Mouse (Mus musculus) neural tube, embryonic 12.5 days (tissue): ENCODE results near the gene Tomm40. TPM values are rescaled to one million over a fixed set of nuclear protein-coding genes. Genes with fewer than 3 reads are reported as not detected.

ENCODE experiments used
- ATAC-seq: fragments of 200-750 bp; cut with Nextera tagmentation; 2 replicates; pipeline ENCODE4 v1.8.0; 2017; ENCODE audit warnings: low read depth, mild to moderate bottlenecking, moderate TSS enrichment, moderate library complexity; ENCODE audit not compliant: low FRiP score
- H3K27ac ChIP-seq: fragments of 300-500 bp; sonication (generic); 2 replicates; pipeline ENCODE4 v1.5.1; 2016
- H3K27me3 ChIP-seq: fragments of 300-500 bp; sonication (generic); replicated peaks from 2 replicates; pipeline ENCODE4 v1.6.1; 2016; ENCODE audit warnings: mild to moderate bottlenecking
- H3K36me3 ChIP-seq: fragments of 300-500 bp; sonication (generic); 2 replicates; pipeline ENCODE4 v1.6.1; 2016; ENCODE audit warnings: mild to moderate bottlenecking
- H3K4me1 ChIP-seq: fragments of 300-500 bp; sonication (generic); 2 replicates; pipeline ENCODE4 v1.6.1; 2016
- H3K4me2 ChIP-seq: fragments of 300-500 bp; sonication (generic); replicated peaks from 2 replicates; pipeline ENCODE4 v1.6.1; 2016; ENCODE audit warnings: mild to moderate bottlenecking
- H3K4me3 ChIP-seq: fragments of 300-500 bp; sonication (generic); 2 replicates; pipeline ENCODE4 v1.5.1; 2016
- H3K9ac ChIP-seq: fragments of 300-500 bp; sonication (generic); 2 replicates; pipeline ENCODE4 v1.6.1; 2016; ENCODE audit warnings: mild to moderate bottlenecking
- H3K9me3 ChIP-seq: fragments of 300-500 bp; sonication (generic); 2 replicates; pipeline ENCODE4 v1.6.1; 2016; ENCODE audit warnings: mild to moderate bottlenecking
- WGBS: fragments of 180-500 bp; shearing (Covaris S2); methylation state at CpG from one replicate; pipeline ENCODE4 v1.1.7; 2016; 5-methylcytosine and 5-hydroxymethylcytosine counted together
- polyA plus RNA-seq: library from polyadenylated mRNA; unstranded; fragments of >200 nt; fragmentation: Nextera tagmentation; extraction: Ambion mirVana; gene quantifications from 2 replicates; pipeline ENCODE4 v1.2.1, GENCODE M21; 2016

The Tomm40 gene
- polyA plus RNA-seq, 1 experiment from 2014 or later, result 159 TPM

GRCm38 (mm10) chr7:19699827-19700148 is 15.4 kb downstream of the Tomm40 start:
- peaks cover 13% of the 10 kb centered on the region for H3K4me1 ChIP-seq
- H3K9ac ChIP-seq, result no peak overlapping the region
- H3K27ac ChIP-seq, result no peak overlapping the region
- H3K36me3 ChIP-seq, result peaks cover 32% of the 10 kb centered on the region
- no peak overlapping the region for H3K4me3 ChIP-seq
- H3K27me3 ChIP-seq, result no peaks in the 10 kb centered on the region
- WGBS, result 87% methylated on average over 4 of the region's 4 CpGs
- no peak for ATAC-seq
- H3K9me3 ChIP-seq, result peaks cover 9% of the 10 kb centered on the region; the same call in 1 of the 2 replicates
- 0 out of 2 replicates have a peak overlapping the region, but pooled peaks have one; percentile 63 for H3K4me2 ChIP-seq

GRCm38 (mm10) chr7:19698907-19699826 is 16.1 kb downstream of the Tomm40 start, which contains the start of gene Apoe:
TSS of gene Apoe (minus strand) at chr7:19699188.
- no peak within 1 kb of the TSS for H3K27ac ChIP-seq
- peak; percentile 53 for ATAC-seq
- WGBS, result 1% methylated on average over 20 of the region's 20 CpGs
- peaks cover 28% of the 10 kb centered on the region for H3K36me3 ChIP-seq
- H3K4me1 ChIP-seq, result peaks cover 13% of the 10 kb centered on the region
- H3K27me3 ChIP-seq, result no peaks in the 10 kb centered on the region
- H3K9me3 ChIP-seq, result peaks cover 9% of the 10 kb centered on the region; the same call in 1 of the 2 replicates
- H3K4me2 ChIP-seq, result peak within 1 kb of the TSS; percentile 63
- peak within 1 kb of the TSS; percentile 23 for H3K4me3 ChIP-seq
- peak within 1 kb of the TSS; percentile 47 for H3K9ac ChIP-seq

GRCm38 (mm10) chr7:19697949-19698906 is 17.0 kb downstream of the Tomm40 start:
- 3% methylated on average over 28 of the region's 28 CpGs for WGBS
- H3K4me3 ChIP-seq, result peak overlapping the region; percentile 23
- H3K9me3 ChIP-seq, result peaks cover 9% of the 10 kb centered on the region; the same call in 1 of the 2 replicates
- H3K36me3 ChIP-seq, result peaks cover 25% of the 10 kb centered on the region
- ATAC-seq, result no peak
- H3K4me2 ChIP-seq, result peak overlapping the region; percentile 63
- no peak overlapping the region for H3K27ac ChIP-seq
- 0 out of 2 replicates have a peak overlapping the region, but pooled peaks have one; percentile 47 for H3K9ac ChIP-seq
- H3K4me1 ChIP-seq, result peaks cover 17% of the 10 kb centered on the region
- no peaks in the 10 kb centered on the region for H3K27me3 ChIP-seq

- no peak overlapping the region for H3K27ac ChIP-seq
- H3K9me3 ChIP-seq, result peaks cover 9% of the 10 kb centered on the region; the same call in 1 of the 2 replicates
- no peak overlapping the region for H3K4me2 ChIP-seq
- WGBS, result 95% methylated on average over 34 of the region's 34 CpGs
- peaks cover 20% of the 10 kb centered on the region for H3K4me1 ChIP-seq
- no peaks in the 10 kb centered on the region for H3K27me3 ChIP-seq
- H3K36me3 ChIP-seq, result peaks cover 7% of the 10 kb centered on the region
- no peak overlapping the region for H3K4me3 ChIP-seq
- ATAC-seq, result no peak
- no peak overlapping the region for H3K9ac ChIP-seq
Observed at GRCm38 (mm10) chr7:19696336-19696873, 18.8 kb downstream of the Tomm40 start.

GRCm38 (mm10) chr7:19695881-19696280 is 19.4 kb downstream of the Tomm40 start:
- H3K4me3 ChIP-seq, result no peak overlapping the region
- peaks cover 9% of the 10 kb centered on the region; the same call in 1 of the 2 replicates for H3K9me3 ChIP-seq
- H3K27me3 ChIP-seq, result no peaks in the 10 kb centered on the region
- H3K4me2 ChIP-seq, result no peak overlapping the region
- no peak overlapping the region for H3K9ac ChIP-seq
- no peak for ATAC-seq
- H3K4me1 ChIP-seq, result peaks cover 20% of the 10 kb centered on the region
- no peak overlapping the region for H3K27ac ChIP-seq
- WGBS, result 88% methylated on average over 6 of the region's 6 CpGs
- H3K36me3 ChIP-seq, result peaks cover 6% of the 10 kb centered on the region

- Histone ChIP-seq H3K27ac (no peak overlapping the region), H3K9ac (no peak overlapping the region)
Observed at GRCm38 (mm10) chr7:19695213-19695594, 20.0 kb downstream of the Tomm40 start.

GRCm38 (mm10) chr7:19694336-19695212 is 20.7 kb downstream of the Tomm40 start:
- ATAC-seq, result no peak
- H3K4me1 ChIP-seq, result peaks cover 20% of the 10 kb centered on the region
- WGBS, result 86% methylated on average over 10 of the region's 10 CpGs

More at GRCm38 (mm10) chr7:19695213-19695594, 20.0 kb downstream of the Tomm40 start:
- Histone ChIP-seq H3K4me3 (no peak overlapping the region), H3K36me3 (peaks cover 6% of the 10 kb centered on the region), H3K9me3 (peaks cover 9% of the 10 kb centered on the region; the same call in 1 of the 2 replicates), H3K4me2 (no peak overlapping the region), H3K4me1 (peaks cover 20% of the 10 kb centered on the region), H3K27me3 (no peaks in the 10 kb centered on the region)
- WGBS, result 67% methylated on average over 8 of the region's 8 CpGs
- ATAC-seq, result no peak

GRCm38 (mm10) chr7:19693421-19693820 is 21.8 kb downstream of the Tomm40 start:
- H3K27ac ChIP-seq, result no peak overlapping the region
- peaks cover 9% of the 10 kb centered on the region; the same call in 1 of the 2 replicates for H3K9me3 ChIP-seq
- H3K27me3 ChIP-seq, result no peaks in the 10 kb centered on the region
- no peak for ATAC-seq
- peaks cover 8% of the 10 kb centered on the region for H3K4me1 ChIP-seq
- no peak overlapping the region for H3K9ac ChIP-seq
- 21% methylated on average over 10 of the region's 10 CpGs for WGBS
- H3K4me2 ChIP-seq, result no peak overlapping the region
- H3K36me3 ChIP-seq, result peaks cover 6% of the 10 kb centered on the region
- H3K4me3 ChIP-seq, result no peak overlapping the region

More at GRCm38 (mm10) chr7:19694336-19695212, 20.7 kb downstream of the Tomm40 start:
- Histone ChIP-seq H3K4me3 (no peak overlapping the region), H3K27ac (no peak overlapping the region), H3K36me3 (peaks cover 6% of the 10 kb centered on the region), H3K9me3 (peaks cover 9% of the 10 kb centered on the region; the same call in 1 of the 2 replicates), H3K4me2 (no peak overlapping the region), H3K9ac (no peak overlapping the region), H3K27me3 (no peaks in the 10 kb centered on the region)

- no peak for ATAC-seq
- 46% methylated on average over 28 of the region's 28 CpGs for WGBS
Observed at GRCm38 (mm10) chr7:19691873-19692865, 23.1 kb downstream of the Tomm40 start, which contains the start of gene Apoc1. TSS of gene Apoc1 (minus strand) at chr7:19692660.

GRCm38 (mm10) chr7:19691434-19691833 is 23.8 kb downstream of the Tomm40 start:
- no peaks in the 10 kb centered on the region for H3K27me3 ChIP-seq
- H3K9me3 ChIP-seq, result peaks cover 5% of the 10 kb centered on the region; the same call in 1 of the 2 replicates
- no peak for ATAC-seq
- H3K4me2 ChIP-seq, result no peak overlapping the region
- H3K4me1 ChIP-seq, result peaks cover 7% of the 10 kb centered on the region
- no peak overlapping the region for H3K4me3 ChIP-seq
- H3K27ac ChIP-seq, result no peak overlapping the region
- H3K9ac ChIP-seq, result no peak overlapping the region
- WGBS, result 77% methylated on average over 6 of the region's 6 CpGs
- peaks cover 2% of the 10 kb centered on the region for H3K36me3 ChIP-seq

More at GRCm38 (mm10) chr7:19691873-19692865, 23.1 kb downstream of the Tomm40 start, which contains the start of gene Apoc1:
- Histone ChIP-seq H3K4me3 (no peak within 1 kb of the TSS), H3K36me3 (peaks cover 6% of the 10 kb centered on the region), H3K27ac (no peak within 1 kb of the TSS), H3K9me3 (peaks cover 9% of the 10 kb centered on the region; the same call in 1 of the 2 replicates), H3K9ac (no peak within 1 kb of the TSS), H3K4me1 (peaks cover 7% of the 10 kb centered on the region), H3K27me3 (no peaks in the 10 kb centered on the region), H3K4me2 (no peak within 1 kb of the TSS)
